Mouse (Mus musculus) megakaryocyte, embryonic 14.5 days (primary cell): ENCODE measurements around the gene Stk16.

Experiments
- FLI1 ChIP-seq: IDR thresholded peaks from 2 replicates; pipeline ENCODE4 v1.6.1; 2012; ENCODE audit warnings: low read length, inconsistent platforms, mixed read lengths
- GATA1 ChIP-seq: IDR thresholded peaks from 3 replicates; pipeline ENCODE4 v1.6.1; 2012; ENCODE audit warnings: mixed read lengths, low read length, inconsistent platforms, borderline replicate concordance

- TF ChIP-seq GATA1: no peak
- no peak for TF ChIP-seq FLI1
Observed at GRCm38 (mm10) chr1:75216797-75217585, 6.4 kb downstream of the Stk16 start.
